Mouse (Mus musculus) hindbrain, embryonic 16.5 days (tissue): Measurements from ENCODE around the gene Smco3. TPM values are rescaled to one million over a fixed set of nuclear protein-coding genes. Genes with fewer than 3 reads are reported as not detected.

ENCODE experiments used
- ATAC-seq: fragments of 200-750 bp; cut with Nextera tagmentation; 2 replicates; pipeline ENCODE4 v1.8.0; 2017; ENCODE audit warnings: moderate TSS enrichment, moderate library complexity
- H3K27ac ChIP-seq: fragments of 300-500 bp; sonication (generic); 2 replicates; pipeline ENCODE4 v1.5.1; 2014; ENCODE audit warnings: low read depth, mild to moderate bottlenecking, control low read depth, low read length, moderate library complexity
- H3K27me3 ChIP-seq: fragments of 300-500 bp; sonication (generic); replicated peaks from 2 replicates; pipeline ENCODE4 v1.6.1; 2014; ENCODE audit warnings: low read length; ENCODE audit not compliant: control insufficient read depth, insufficient read depth
- H3K36me3 ChIP-seq: fragments of 300-500 bp; sonication (generic); 2 replicates; pipeline ENCODE4 v1.6.1; 2014; ENCODE audit warnings: mild to moderate bottlenecking, low read length, moderate library complexity, mixed read lengths; ENCODE audit not compliant: control insufficient read depth, insufficient read depth
- H3K4me1 ChIP-seq: fragments of 300-500 bp; sonication (generic); 2 replicates; pipeline ENCODE4 v1.6.1; 2014; ENCODE audit warnings: low read depth, low read length; ENCODE audit not compliant: control insufficient read depth, insufficient read depth
- H3K4me2 ChIP-seq: fragments of 300-500 bp; sonication (generic); 2 replicates; pipeline ENCODE4 v1.6.1; 2014; ENCODE audit warnings: mild to moderate bottlenecking, low read length, control low read depth, moderate library complexity
- H3K4me3 ChIP-seq: fragments of 300-500 bp; sonication (generic); 2 replicates; pipeline ENCODE4 v1.5.1; 2014; ENCODE audit warnings: mild to moderate bottlenecking, low read length, control low read depth, moderate library complexity
- H3K9ac ChIP-seq: fragments of 300-500 bp; sonication (generic); 2 replicates; pipeline ENCODE4 v1.6.1; 2014; ENCODE audit warnings: low read depth, mild to moderate bottlenecking, control low read depth, low read length, moderate library complexity
- H3K9me3 ChIP-seq: fragments of 300-500 bp; sonication (generic); 2 replicates; pipeline ENCODE4 v1.6.1; 2014; ENCODE audit warnings: mild to moderate bottlenecking, low read length, moderate library complexity; ENCODE audit not compliant: control insufficient read depth
- WGBS: fragments of 180-500 bp; shearing (Covaris S2); extraction: QIAGEN DNeasy Blood & Tissue Kit; methylation state at CpG from one replicate; pipeline ENCODE4 v1.1.7; 2014; 5-methylcytosine and 5-hydroxymethylcytosine counted together
- polyA plus RNA-seq: library from polyadenylated mRNA; unstranded; fragments of >200 nt; fragmentation: Nextera tagmentation; extraction: Ambion mirVana; gene quantifications from 2 replicates; pipeline ENCODE4 v1.2.1, GENCODE M21; 2015

Smco3 gene
- polyA plus RNA-seq, 1 experiment from 2014 or later: 2.2 TPM

DNA sequence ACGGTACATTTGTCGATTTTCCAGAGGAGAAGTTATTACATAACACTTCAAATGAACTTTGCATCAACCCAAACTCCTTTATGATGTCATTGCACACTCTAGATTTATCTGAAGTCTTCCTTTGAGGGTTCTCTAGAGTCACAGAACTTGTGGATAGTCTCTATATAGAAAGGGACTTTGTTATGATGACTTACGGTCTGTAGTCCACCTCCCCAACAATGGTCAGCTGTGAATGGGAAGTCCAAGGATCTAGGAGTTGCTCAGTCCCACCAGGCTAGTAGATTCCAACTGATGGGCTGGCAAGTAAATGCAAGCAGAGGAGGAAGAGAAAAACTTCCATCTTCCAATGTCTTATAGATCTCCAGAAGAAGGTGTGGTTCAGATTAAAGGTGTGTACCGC is 6.6 kb downstream of the Smco3 start:
- no peaks in the 10 kb centered on the region; the same call in 1 of the 2 replicates for H3K27me3 ChIP-seq
- H3K4me2 ChIP-seq: peak overlapping the region; percentile 52
- peaks cover 7% of the 10 kb centered on the region for H3K36me3 ChIP-seq
- H3K9ac ChIP-seq: peak overlapping the region; percentile 57
- no peak for ATAC-seq
- 32% methylated on average over 4 of the region's 4 CpGs for WGBS
- H3K9me3 ChIP-seq: no peaks in the 10 kb centered on the region
- H3K27ac ChIP-seq: peak overlapping the region; percentile 73
- peak overlapping the region; percentile 44 for H3K4me3 ChIP-seq
- H3K4me1 ChIP-seq: peaks cover 11% of the 10 kb centered on the region

DNA sequence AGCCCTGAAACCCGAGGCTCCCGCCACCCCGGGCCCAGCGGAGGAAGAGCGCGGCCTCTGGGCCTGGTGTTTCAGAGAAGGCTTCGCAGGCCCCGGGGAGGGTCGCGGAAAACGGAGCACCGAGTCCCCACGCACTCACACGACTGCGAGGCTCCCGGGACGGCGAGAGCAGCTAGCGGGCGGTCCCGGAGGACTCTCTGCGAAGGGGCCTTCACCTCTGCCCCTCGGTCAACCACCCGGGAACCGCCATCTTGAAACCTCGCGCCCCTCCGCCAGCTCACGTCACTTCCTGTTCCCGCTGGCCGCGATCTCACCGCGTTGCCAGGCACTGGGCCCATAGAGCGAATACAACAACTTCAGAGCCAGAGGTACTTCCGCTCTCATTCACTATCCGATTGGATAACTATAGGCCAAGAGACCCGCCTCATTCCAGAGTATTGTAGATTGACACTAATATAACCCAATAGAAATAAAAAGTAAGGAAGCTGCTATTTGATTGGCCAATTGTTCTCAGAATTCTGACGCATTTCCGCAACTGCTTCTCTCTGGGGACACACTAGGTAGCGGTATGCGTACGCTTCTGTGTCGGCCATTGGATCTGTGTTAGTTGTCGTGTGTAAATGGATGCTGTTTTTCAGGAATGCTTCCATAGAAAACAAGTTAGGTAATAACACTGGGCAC is 7.2 kb downstream of the Smco3 start, which contains the start of gene Wbp11:
TSS of gene Wbp11 (minus strand) at position 353 of the 681 bp plus-strand sequence.
- no peaks in the 10 kb centered on the region for H3K9me3 ChIP-seq
- peaks cover 8% of the 10 kb centered on the region for H3K36me3 ChIP-seq
- H3K4me1 ChIP-seq: peaks cover 11% of the 10 kb centered on the region
- WGBS: under 1% methylated on average over 45 of the region's 45 CpGs
- ATAC-seq: peak; percentile 100
- H3K27me3 ChIP-seq: no peaks in the 10 kb centered on the region; the same call in 1 of the 2 replicates
- H3K27ac ChIP-seq: peak within 1 kb of the TSS; percentile 73
- peak within 1 kb of the TSS; percentile 78 for H3K9ac ChIP-seq
- peak within 1 kb of the TSS; percentile 73 for H3K4me2 ChIP-seq
- peak within 1 kb of the TSS; percentile 73 for H3K4me3 ChIP-seq

DNA sequence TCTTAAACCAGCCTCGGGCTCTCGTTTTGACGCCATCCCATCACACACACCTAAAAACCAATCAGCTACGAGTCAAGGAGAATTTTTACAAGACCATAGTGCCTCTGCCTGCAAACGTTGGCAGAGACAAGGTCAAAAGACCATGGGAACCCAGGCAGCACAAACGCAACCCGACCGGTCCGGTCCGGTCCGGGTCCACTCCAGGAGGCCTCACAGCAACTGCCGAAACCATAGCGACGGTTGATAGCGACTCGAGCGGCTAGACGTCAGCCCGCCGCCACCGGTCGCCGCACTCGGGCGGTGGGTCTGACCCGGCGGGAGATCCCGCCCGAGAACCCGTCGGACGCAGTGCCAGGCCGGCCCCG is 7.8 kb downstream of the Smco3 start, which contains the start of gene BC049715:
TSS of gene BC049715 (plus strand) at position 111 of the 365 bp plus-strand sequence.
- H3K4me1 ChIP-seq: peaks cover 11% of the 10 kb centered on the region
- no peak for ATAC-seq
- peak within 1 kb of the TSS; percentile 73 for H3K4me2 ChIP-seq
- peak within 1 kb of the TSS; percentile 73 for H3K27ac ChIP-seq
- peak within 1 kb of the TSS; percentile 78 for H3K9ac ChIP-seq
- H3K27me3 ChIP-seq: no peaks in the 10 kb centered on the region; the same call in 1 of the 2 replicates
- peaks cover 13% of the 10 kb centered on the region for H3K36me3 ChIP-seq
- H3K4me3 ChIP-seq: peak within 1 kb of the TSS; percentile 73
- WGBS: under 1% methylated on average over 34 of the region's 34 CpGs
- H3K9me3 ChIP-seq: no peaks in the 10 kb centered on the region

DNA sequence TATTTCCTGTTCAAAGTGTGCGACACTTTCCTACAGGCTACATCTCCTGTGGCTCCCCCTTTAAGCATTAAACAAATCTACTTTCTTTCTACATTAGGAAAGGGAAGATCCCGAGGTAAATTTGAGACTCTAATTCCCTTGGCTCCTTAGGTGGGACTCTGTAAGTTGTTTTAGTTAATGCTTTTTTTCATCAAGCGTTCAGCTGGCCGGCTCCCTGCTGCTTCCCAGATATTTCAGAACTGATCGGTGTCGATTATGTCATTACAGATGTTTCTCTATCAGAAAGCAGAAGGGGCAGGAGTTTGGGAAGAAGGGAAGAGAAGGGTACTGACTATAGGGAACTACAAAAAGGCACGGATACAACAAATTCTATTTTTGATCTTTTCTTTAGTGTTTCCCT is 8.1 kb downstream of the Smco3 start:
- no peaks in the 10 kb centered on the region; the same call in 1 of the 2 replicates for H3K27me3 ChIP-seq
- peak overlapping the region; percentile 73 for H3K4me2 ChIP-seq
- no peaks in the 10 kb centered on the region for H3K9me3 ChIP-seq
- H3K36me3 ChIP-seq: peaks cover 16% of the 10 kb centered on the region
- no peak overlapping the region for H3K27ac ChIP-seq
- peak overlapping the region; percentile 73 for H3K4me3 ChIP-seq
- 23% methylated on average over 7 of the region's 7 CpGs for WGBS
- peak overlapping the region; percentile 78 for H3K9ac ChIP-seq
- H3K4me1 ChIP-seq: peaks cover 11% of the 10 kb centered on the region
- no peak for ATAC-seq

DNA sequence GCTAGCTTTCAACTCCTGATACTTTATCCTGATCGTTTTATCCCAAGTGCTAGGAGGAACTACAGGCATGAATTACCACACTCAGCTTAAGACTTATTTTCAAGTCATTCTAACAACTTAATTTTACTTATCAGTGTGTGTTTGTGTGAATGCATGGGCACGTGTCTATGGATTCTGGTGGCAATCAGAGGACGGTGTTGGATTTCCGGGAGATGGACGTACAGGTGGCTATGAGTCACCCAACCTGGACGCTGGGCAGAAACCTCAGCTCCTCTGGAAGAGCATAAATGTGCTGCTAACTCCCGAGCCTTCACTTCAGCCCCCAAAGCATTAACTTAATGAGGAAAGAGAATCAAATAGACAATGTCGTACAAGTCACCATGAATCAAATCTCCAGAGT is 10.3 kb downstream of the Smco3 start:
- Histone ChIP-seq H3K4me3 (no peak overlapping the region), H3K27me3 (no peaks in the 10 kb centered on the region), H3K4me2 (no peak overlapping the region), H3K27ac (no peak overlapping the region), H3K4me1 (peaks cover 11% of the 10 kb centered on the region), H3K36me3 (peaks cover 36% of the 10 kb centered on the region), H3K9me3 (no peaks in the 10 kb centered on the region), H3K9ac (no peak overlapping the region)
- no peak for ATAC-seq
- 92% methylated on average over 8 of the region's 8 CpGs for WGBS

DNA sequence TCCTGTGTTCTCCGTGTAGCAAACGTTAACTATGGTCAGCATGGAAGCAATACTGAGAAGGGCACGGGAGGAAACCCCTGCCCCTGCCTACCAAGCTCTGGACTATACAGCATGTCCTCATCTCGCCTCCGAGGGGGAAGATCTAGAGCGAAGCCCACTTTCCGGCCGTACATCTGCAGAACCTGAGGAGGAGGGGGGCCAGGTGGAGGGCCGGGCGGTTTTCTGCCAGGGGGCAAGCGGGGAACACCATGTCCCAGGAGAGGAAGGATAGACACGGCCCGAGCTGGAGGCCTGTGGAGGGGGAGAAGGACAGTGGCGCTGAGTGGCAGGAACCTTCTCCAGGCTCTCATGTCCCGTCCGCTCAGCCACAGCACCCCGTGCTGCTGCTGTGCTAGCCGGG is 14.2 kb downstream of the Smco3 start:
- no peak for ATAC-seq
- 97% methylated on average over 18 of the region's 18 CpGs for WGBS

DNA sequence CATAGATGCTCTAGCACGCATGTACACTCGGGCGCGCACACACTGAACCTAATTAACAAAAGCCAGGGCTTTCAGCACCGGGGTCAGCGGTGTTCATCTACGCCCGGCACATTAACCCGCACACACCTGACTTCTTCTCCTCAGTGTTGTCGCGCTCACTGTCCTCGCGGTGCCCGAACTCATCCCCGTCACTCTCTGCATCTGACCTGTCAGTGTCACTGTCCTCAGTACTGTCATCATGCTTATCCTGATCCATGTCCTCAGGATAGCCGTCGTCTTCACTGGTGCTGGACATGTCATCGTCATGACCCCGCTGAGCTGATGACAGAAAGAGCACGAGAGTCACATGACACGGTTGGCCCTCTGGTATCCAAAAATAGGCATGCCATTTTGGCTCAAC is 14.9 kb downstream of the Smco3 start:
- ATAC-seq: 0 out of 2 replicates have a peak, but pooled peaks have one; percentile 9
- Histone ChIP-seq H3K27ac (no peak overlapping the region), H3K27me3 (no peaks in the 10 kb centered on the region), H3K4me3 (no peak overlapping the region), H3K4me1 (no peaks in the 10 kb centered on the region), H3K9ac (no peak overlapping the region), H3K4me2 (no peak overlapping the region), H3K36me3 (peaks cover 68% of the 10 kb centered on the region), H3K9me3 (no peaks in the 10 kb centered on the region)
- 96% methylated on average over 21 of the region's 21 CpGs for WGBS

More for the DNA sequence above, 14.2 kb downstream of the Smco3 start:
- no peak overlapping the region for H3K9ac ChIP-seq
- H3K36me3 ChIP-seq: peaks cover 62% of the 10 kb centered on the region
- H3K27me3 ChIP-seq: no peaks in the 10 kb centered on the region
- no peaks in the 10 kb centered on the region for H3K9me3 ChIP-seq
- no peak overlapping the region for H3K4me2 ChIP-seq
- no peak overlapping the region for H3K27ac ChIP-seq
- H3K4me1 ChIP-seq: no peaks in the 10 kb centered on the region
- H3K4me3 ChIP-seq: no peak overlapping the region

DNA sequence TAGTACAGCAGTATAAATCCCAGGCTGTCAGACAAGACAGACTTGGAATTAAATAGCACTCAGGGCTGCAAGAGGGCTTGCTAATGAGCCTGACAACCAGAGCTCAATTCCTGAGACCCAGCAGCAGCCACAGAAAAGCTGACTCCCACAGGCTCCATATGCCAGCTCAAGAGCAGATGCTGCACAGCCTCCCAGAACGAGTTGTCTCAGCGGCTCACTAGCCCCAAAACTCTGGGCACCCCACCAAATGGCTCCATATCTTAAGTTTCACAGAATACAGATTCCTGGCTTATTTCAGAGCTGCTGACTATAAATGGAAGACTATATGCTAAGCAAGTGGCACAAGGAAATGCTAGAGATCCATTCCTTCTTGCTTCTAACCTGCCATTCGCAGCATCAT is 17.7 kb downstream of the Smco3 start:
- Histone ChIP-seq H3K4me2 (no peak overlapping the region), H3K36me3 (peaks cover 75% of the 10 kb centered on the region), H3K9me3 (no peaks in the 10 kb centered on the region), H3K27me3 (no peaks in the 10 kb centered on the region), H3K9ac (no peak overlapping the region), H3K27ac (no peak overlapping the region), H3K4me3 (no peak overlapping the region), H3K4me1 (no peaks in the 10 kb centered on the region)
- 91% methylated on average over 3 of the region's 3 CpGs for WGBS
- ATAC-seq: no peak

DNA sequence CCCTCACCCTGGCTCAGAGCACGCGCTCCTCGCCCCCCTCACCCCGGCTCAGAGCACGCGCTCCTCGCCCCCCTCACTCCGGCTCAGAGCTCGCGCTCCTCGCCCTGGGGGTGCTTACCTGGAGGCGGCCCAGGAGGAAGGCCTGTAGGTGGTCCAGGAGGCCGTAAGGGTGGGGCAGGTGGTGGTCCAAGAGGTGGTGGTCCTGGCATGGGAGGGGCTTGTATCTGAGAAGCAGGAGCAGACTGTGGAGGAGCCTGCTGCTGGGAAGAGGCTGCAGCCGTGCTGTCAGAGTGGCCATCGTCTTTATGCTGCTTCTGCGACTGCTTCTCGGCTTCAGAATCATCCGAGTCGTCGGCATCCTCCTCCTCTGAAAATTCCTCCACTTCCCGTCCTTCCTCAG is 18.4 kb downstream of the Smco3 start:
- no peak for ATAC-seq
- WGBS: 93% methylated on average over 21 of the region's 21 CpGs
- Histone ChIP-seq H3K4me2 (no peak overlapping the region), H3K4me1 (no peaks in the 10 kb centered on the region), H3K27me3 (no peaks in the 10 kb centered on the region), H3K9me3 (no peaks in the 10 kb centered on the region), H3K9ac (no peak overlapping the region), H3K4me3 (no peak overlapping the region), H3K27ac (no peak overlapping the region), H3K36me3 (peaks cover 73% of the 10 kb centered on the region)
